Mouse (Mus musculus): ENCODE measurements around the gene Slc8b1.

Gene Slc8b1

GRCm38 (mm10) chr5:120510982-120511642, at the start of gene Slc8b1:
Gene Slc8b1, plus strand, starts transcription at chr5:120511168.
- peak; percentile 96 for DNase-seq (ENCODE audit: low spot score)

GRCm38 (mm10) chr5:120461902-120462301, 49.1 kb upstream of the Slc8b1 start:
- no peak for DNase-seq (ENCODE audit: low spot score)

DNA sequence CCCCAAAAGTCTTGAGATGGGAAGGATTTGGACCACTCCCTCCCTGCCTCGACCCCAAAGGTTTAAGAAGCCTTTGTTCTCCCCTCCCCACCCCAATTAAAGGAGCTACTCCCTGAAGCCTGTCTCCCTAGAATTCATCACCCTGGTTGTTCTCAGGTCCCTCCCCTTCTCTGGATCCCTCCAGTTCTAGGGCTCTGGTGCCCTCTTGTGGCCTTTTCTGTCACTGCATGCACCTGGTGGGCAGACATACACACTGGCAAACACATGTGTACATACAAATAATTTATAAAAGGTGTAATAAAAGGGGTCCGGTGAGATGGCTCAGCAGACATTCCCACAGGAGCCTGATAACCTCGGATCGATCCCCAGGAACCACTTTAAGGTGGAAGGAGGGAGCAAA, 46.6 kb upstream of the Slc8b1 start:
- DNase-seq (ENCODE audit: low spot score) = no peak

GRCm38 (mm10) chr5:120465062-120465461, 45.9 kb upstream of the Slc8b1 start:
- DNase-seq (ENCODE audit: low spot score) = no peak

DNA sequence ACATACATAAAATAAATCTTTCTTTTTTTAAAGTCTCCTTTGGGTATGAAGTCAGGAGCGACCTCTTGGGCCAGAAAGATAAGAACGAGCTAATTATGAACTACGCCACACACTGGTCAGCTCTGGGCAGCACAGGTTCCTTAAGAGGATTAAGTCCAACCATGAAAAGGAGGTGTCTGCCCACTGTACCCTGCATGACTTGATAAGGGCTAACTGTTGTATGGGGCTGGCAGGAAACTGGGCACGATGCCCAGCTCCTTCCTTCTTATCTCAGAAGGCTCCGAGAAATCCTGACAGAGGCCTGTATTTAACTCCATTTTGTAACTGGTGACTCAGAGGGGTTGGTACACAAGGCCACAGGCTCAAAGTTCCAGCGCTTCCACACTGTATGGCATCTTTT, 45.1 kb upstream of the Slc8b1 start:
- peak; percentile 12 for DNase-seq (ENCODE audit: low spot score)

DNA sequence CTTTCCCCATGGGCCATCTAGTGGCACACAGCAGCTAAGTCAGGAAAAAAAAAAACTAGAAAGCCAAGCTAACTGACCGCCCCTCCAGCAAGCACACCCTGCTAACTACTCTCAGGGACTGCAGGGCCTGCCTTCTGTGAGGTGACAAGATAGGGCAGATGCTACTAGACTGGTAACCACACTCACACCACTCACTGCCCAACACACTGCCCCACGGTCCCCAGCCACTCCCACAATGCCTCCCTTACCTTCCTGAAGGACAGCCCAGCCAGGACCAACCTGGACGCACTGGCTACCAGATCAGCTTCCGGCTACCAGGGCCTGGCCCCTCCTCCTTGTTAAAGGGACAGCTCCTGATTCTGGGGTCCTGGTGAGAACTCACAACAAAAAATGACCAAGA, 43.9 kb upstream of the Slc8b1 start:
- DNase-seq (ENCODE audit: low spot score) = no peak

DNA sequence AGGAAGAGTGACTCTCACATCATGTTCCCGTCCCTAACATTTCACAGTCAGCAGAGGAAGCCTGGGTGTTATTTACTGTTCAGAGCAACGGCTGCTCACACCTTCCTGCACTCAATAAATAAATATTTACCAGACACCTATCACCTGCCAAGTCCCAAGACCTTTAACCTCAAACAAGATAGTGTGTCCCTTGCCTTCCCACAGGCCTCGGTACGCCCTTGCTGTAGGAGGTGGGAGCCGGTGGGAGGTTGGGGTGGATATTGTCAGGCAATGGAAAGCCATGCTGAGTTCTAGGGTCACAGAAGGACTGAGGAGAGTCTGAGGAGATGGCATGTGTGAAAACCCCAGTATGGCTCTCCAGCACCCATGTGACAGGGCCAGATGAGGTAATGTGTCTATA, 42.6 kb upstream of the Slc8b1 start:
- no peak for DNase-seq (ENCODE audit: low spot score)

GRCm38 (mm10) chr5:120468830-120469229, 42.1 kb upstream of the Slc8b1 start:
- no peak for DNase-seq (ENCODE audit: low spot score)

DNA sequence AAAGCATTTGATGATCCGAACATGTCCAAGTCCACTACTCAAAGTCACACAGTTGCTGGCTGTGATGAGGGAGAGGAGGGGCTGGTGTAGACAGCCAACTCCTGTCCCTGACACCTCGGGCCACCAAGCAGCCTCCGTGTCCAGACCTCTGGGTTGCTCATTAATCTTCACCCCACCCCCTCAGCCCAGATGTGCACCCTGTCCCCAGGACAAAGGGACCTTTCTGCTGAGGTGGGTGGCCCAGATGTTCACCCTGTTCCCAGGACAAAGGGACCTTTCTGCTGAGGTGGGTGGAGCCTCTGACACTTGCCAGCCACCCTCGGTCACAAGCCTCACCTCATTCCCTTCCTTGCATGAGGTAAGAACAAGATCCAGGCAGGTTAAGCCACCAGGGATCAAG, 39.4 kb upstream of the Slc8b1 start:
- no peak for DNase-seq (ENCODE audit: low spot score)

GRCm38 (mm10) chr5:120472770-120473169, 38.2 kb upstream of the Slc8b1 start, which contains the start of gene Sdsl:
Gene Sdsl, minus strand, starts transcription at chr5:120472810.
- DNase-seq (ENCODE audit: low spot score) = no peak

GRCm38 (mm10) chr5:120473361-120473760, 37.6 kb upstream of the Slc8b1 start:
- DNase-seq (ENCODE audit: low spot score) = no peak

- DNase-seq (ENCODE audit: low spot score) = no peak
Observed at GRCm38 (mm10) chr5:120475861-120476260, 35.1 kb upstream of the Slc8b1 start.

DNA sequence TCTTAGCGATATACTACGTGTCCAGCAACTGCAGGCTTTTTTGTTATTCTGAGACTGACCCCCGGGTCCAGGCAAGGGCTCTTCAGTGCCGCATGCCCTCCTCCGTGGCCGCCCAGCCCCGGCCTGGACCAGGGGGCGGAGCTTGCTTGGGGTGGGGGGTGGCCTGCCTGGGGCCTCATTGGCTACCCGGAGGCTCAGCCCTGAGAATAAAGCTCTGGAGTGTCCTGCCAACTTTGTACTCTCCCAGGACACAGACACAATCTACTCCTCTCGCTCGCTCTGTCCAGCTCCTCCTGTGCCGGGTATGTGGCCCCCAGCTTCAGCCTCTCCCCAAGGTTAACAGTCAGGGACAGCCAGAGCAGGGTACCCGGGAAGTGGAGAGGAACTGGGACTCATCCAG, 34.7 kb upstream of the Slc8b1 start, which contains the start of gene Sds:
Gene Sds, plus strand, starts transcription at position 231 of the 400 bp plus-strand sequence.
- DNase-seq (ENCODE audit: low spot score) = no peak

DNA sequence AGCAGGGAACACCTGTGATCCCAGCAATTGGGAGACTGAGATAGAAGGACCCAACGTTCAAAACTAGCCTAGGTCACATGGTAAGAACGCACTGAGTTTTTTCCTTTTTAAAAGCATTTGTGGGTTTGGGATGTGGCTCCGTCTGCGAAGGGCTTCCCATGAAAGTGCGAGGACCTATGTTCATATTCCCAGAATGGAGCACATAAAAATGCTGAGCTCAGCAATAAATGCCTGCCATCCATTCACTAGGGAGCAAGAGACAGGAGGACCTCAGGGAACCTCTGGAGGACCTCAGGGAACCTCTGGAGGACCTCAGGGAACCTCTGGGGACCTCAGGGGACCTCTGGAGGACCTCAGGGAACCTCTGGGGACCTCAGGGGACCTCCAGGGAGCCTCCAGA, 33.0 kb upstream of the Slc8b1 start:
- DNase-seq (ENCODE audit: low spot score) = no peak

DNA sequence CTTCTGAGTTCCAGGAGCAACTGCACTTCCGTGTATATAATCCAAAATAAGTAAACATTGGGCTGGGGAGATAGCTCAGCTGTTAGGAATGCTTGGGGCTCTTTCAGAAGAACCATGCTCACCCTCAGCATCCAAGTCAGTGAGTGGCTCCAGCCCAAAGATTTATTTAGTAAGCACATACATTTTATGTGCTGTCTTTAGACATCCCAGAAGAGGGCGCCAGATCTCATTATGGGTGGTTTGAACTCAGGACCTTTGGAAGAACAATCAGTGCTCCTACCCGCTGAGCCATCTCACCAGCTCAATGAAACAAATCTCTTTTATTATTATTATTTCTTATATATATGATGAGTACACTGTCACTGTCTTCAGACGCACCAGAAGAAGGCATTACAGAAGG, 31.4 kb upstream of the Slc8b1 start:
- no peak for DNase-seq (ENCODE audit: low spot score)

GRCm38 (mm10) chr5:120481205-120481604, 29.8 kb upstream of the Slc8b1 start:
- DNase-seq (ENCODE audit: low spot score) = no peak

DNA sequence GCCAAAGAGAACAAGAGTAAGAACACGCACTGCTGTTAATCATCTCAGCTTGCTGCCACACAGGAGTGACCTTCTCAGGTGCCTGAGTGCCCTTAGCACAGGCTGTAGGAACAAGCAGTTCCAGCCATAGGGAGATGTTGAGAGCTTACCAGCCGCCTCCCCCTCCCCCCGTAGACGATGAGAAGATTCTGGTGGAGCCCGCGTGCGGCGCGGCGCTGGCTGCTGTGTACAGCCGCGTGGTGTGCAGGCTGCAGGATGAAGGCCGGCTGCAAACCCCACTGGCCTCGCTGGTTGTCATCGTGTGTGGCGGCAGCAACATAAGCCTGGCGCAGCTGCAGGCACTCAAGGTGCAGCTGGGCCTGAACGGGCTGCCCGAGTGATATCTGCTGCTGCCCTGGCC, 27.6 kb upstream of the Slc8b1 start:
- DNase-seq (ENCODE audit: low spot score) = no peak

- no peak for DNase-seq (ENCODE audit: low spot score)
Observed at GRCm38 (mm10) chr5:120487844-120488243, 23.1 kb upstream of the Slc8b1 start.

DNA sequence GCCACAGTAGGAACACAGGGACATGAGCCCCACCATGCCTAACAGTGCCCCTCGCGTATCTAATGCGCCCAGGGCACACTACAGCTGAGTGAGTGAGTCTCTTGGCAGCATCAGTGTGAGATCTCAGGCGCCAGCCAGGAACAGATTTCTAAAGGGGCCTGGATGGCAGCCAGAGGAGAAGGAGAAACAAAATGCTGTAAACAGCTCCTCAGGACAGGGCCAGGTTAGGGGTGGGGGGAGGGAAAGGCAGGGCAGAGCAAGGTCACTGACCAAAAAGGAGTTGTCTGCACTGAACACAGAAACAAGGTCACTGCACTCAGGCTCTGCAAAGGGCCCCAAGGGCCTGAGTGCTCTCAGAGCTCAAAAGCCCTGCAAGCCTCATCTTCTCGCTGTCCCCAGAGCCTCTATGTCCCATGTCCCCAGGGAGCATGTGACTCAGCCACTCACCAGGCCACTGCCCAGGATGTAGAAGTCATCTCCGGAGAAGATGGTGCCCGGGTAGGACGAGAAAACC, 20.2 kb upstream of the Slc8b1 start:
- no peak for DNase-seq (ENCODE audit: low spot score)

GRCm38 (mm10) chr5:120492437-120492836, 18.5 kb upstream of the Slc8b1 start:
- DNase-seq (ENCODE audit: low spot score) = no peak

- DNase-seq (ENCODE audit: low spot score) = no peak
Observed at GRCm38 (mm10) chr5:120493440-120493839, 17.5 kb upstream of the Slc8b1 start.

- no peak for DNase-seq (ENCODE audit: low spot score)
Observed at GRCm38 (mm10) chr5:120493873-120494395, 17.0 kb upstream of the Slc8b1 start.

DNA sequence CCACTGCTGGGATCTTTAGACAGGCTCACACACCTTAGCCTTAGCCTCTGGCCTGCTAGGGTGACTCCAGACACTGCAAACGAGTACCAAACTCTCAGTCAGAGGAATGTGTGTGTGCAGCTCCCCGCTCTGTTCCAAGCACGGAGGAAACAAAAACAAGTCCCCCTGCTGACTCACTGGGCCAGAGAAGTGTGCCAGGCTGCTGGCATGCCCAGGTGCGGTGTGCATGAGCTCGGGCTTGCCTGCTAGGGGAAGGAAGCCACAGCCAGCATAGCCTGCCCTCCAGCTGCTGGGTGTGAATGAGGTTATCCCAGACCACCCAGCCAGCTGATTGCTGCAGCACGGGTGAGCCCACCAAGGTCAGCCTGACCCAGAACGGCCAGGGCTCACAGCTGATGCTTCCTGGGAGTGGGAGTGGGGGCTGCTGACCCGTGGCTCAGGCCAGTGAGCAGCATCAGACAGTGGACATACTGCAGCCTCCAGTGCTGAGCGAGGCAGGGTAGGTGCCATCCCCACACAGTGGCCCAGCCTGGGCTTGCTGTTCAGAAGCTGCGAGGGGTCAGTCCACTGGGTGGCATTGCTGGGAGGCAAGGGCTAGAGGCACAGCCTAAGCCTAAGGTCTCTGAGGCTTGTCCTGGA, 15.8 kb upstream of the Slc8b1 start:
- DNase-seq (ENCODE audit: low spot score) = no peak
